Mouse (Mus musculus) inflammation-experienced regulatory T-cells (primary cell): ENCODE measurements around the gene Ndufc1. TPM values are rescaled to one million over a fixed set of nuclear protein-coding genes. Genes with fewer than 3 reads are reported as not detected.

Source experiments
- polyA plus RNA-seq, 2 experiments: library from polyadenylated mRNA; unstranded; fragments of 100-300 nt; shearing (Covaris generic); gene quantifications; one replicate each; pipeline ENCODE4 v1.2.1; 2017

Gene Ndufc1
- polyA plus RNA-seq: 100 to 1,000 TPM; 119 to 189 TPM

DNA sequence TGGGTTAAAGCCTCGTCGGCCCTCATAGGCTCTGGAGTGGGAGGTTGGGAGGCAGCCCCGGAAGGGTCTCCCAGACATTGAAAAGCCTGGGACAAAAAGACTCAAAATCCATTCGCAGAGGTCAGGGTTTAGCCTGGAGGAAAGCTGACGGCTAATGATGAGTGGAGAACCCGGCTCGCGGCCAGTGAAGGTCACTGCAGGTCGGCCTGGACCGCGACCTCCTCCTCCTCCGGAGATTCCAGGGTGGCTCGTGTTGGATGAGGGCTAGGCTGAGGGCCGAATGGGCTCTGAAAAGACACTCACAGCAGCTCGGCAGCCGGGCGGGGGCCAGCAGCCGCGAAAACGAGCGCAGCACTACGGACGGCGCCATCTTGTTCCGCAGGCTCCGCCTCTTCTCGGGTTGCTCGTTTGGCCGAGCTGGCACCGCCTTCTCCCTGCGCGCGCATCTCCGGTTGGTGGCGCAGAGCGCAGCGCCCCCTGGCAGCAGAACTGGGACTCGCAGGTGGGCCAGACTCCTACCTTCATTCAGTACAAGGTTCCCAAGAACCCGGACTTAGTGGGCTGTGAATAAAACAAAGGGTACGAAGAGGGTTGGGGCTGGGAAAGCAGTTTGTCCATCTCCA, at the start of gene Ndufc1:
Gene Ndufc1, minus strand, starts transcription at position 428 of the 623 bp plus-strand sequence.

GRCm38 (mm10) chr3:51415098-51416072, 6.6 kb upstream of the Ndufc1 start, which contains the start of gene Naa15:
Naa15 (plus strand) TSS chr3:51415148.

DNA sequence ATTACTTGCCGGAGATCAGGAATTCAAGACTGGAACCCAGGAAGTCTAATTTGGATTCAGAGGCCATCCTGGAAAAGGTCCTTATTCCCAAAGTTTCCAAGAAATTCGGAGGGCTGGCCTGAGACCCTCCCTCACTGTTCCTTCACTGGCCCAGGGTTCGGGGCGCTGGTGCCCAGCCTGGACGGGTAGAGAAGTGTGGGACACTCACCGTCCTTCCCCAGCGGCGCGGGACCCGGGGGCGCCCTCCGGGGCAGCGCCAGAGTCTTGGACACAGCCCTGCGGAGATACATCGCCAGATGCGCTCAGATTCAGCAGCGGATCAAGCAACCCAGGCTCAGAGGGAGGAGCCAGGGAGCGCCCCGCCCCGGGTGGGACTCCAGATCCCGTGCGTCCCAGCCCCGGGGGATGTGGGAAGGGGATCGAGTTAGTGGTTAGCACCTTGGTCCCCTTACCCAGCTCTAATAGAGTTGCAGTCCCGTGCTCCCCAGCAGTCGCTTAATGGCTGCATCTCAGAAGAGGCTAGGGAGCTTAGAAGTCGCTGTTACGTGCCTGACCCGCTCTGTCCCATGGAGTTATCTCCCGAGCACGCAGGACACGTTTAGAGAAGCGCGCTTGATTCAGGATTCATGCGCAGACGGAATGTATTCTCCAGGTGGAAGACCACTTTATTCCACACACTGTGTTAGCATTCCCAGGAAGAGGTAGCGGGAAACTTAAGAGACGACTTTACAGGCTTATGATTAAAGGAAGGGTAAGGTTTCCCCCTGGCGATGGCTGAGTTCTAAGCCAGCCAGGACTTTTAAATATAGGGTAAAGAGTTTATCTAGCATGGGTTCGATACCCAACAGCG, 12.3 kb downstream of the Ndufc1 start, which contains the start of gene Mgarp:
Gene Mgarp, minus strand, starts transcription at position 520 of the 850 bp plus-strand sequence.

Other genes starting within 250 kb of the Ndufc1 start
- 10 to 100 TPM in 1 of 2 experiments, 1 to 10 TPM in 1; 8.8 to 10.4 TPM for gene Noct, start 184.5 kb downstream of the Ndufc1 start, polyA plus RNA-seq
- gene Elf2, start 68.3 kb downstream of the Ndufc1 start, polyA plus RNA-seq: 100 to 1,000 TPM in 1 of 2 experiments, 10 to 100 TPM in 1; 96.3 to 108 TPM
- gene Mgarp, start 12.2 kb downstream of the Ndufc1 start, polyA plus RNA-seq: 1 to 10 TPM; 1.8 to 3.4 TPM
- gene Naa15, start 6.2 kb upstream of the Ndufc1 start, polyA plus RNA-seq: 10 to 100 TPM; 67.1 to 83.4 TPM
- gene Rab33b, start 74.9 kb upstream of the Ndufc1 start, polyA plus RNA-seq: 10 to 100 TPM; 24.3 to 28.8 TPM
- 10 to 100 TPM in 1 of 2 experiments, 1 to 10 TPM in 1; 6.0 to 11.4 TPM for gene Setd7, start 151.9 kb upstream of the Ndufc1 start, polyA plus RNA-seq